Mouse (Mus musculus) left cerebral cortex, adult 8-10 months (tissue): Measurements from ENCODE around the gene Gpank1. TPM values are rescaled to one million over a fixed set of nuclear protein-coding genes. Genes with fewer than 3 reads are reported as not detected.
A peak's percentile ranks its signal among the peaks of the same experiment; 100 is the strongest.

Experiments
- DNase-seq, 2 experiments: peaks; one replicate each; pipeline ENCODE4 v3.0.0; 2022; ENCODE audit warnings: low spot score in 2 of 2
- total RNA-seq, 4 experiments: library from RNA; stranded (reverse); gene quantifications; 2 replicates each; pipeline ENCODE4 v1.2.4; 2022

The Gpank1 gene
- total RNA-seq, result 10 to 100 TPM; 19.7 to 24.5 (median 22.8) TPM

- DNase-seq, result peak; percentile 91 to 99
Measured at GRCm38 (mm10) chr17:35121143-35121799, at the start of gene Gpank1. Gpank1 (plus strand) TSS chr17:35121455.

GRCm38 (mm10) chr17:35074097-35074496 lies 47.2 kb upstream of the Gpank1 start:
- no peak for DNase-seq

GRCm38 (mm10) chr17:35076507-35077176 lies 44.6 kb upstream of the Gpank1 start, which contains the start of gene Ly6g6e:
Ly6g6e (plus strand) TSS chr17:35076902.
- DNase-seq, result no peak

- DNase-seq, result no peak
Measured at GRCm38 (mm10) chr17:35077285-35077684, 44.0 kb upstream of the Gpank1 start.

- DNase-seq, result no peak
Measured at GRCm38 (mm10) chr17:35077786-35078233, 43.4 kb upstream of the Gpank1 start, which contains the start of gene Ly6g6d. Ly6g6d (minus strand) TSS chr17:35078065.

DNA sequence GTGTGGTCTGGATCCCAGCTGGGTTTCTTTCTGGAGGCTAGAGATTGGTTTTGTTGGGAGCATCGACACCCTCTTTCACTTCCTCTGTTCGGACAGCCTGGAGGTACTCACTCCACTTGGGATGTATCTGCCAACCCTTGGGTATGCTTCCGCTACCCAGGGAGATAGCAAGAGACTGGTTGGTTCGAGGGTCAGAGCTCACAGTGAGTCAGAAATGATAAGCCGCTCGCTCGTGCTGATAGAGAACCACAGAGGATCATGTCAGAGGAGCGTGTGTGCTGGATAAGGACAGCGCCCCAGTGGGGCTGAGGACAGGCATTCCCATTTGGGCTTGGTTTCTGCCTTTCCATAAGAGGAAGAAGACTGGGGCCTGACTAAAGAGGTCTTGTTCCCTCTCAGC lies 41.5 kb upstream of the Gpank1 start:
- no peak for DNase-seq

GRCm38 (mm10) chr17:35080248-35080647 lies 41.0 kb upstream of the Gpank1 start:
- DNase-seq, result no peak

- no peak for DNase-seq
Measured at GRCm38 (mm10) chr17:35080710-35081109, 40.5 kb upstream of the Gpank1 start.

- DNase-seq, result no peak
Measured at GRCm38 (mm10) chr17:35082841-35083576, 38.2 kb upstream of the Gpank1 start.

DNA sequence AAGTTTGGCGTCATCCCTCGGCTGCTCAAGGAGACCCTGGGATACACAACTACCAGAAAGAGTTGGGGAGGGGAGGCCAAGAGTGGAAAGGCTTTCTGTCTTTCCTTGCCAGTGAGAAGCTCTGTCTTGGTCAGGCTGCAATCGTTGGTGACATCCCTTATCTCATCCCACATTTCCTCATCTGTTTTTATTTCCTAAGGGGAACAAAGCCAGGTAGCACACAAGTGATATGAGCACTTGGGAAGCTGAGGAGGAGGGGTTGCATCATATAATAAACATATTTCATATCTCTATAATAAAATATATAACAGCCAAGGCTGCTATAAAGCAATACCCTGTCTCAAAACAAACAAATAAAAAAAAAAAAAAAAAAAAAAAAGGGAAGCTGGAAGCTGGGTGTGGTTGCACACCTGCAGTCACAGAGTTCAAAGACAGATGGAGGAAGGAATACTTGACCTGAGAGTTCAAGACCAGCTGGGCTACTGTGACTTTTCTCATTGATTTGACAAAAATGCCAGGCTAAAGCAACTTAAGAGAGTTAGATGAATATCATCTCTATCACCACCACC lies 37.2 kb upstream of the Gpank1 start:
- DNase-seq, result no peak

GRCm38 (mm10) chr17:35085208-35085865 lies 35.9 kb upstream of the Gpank1 start, which contains the start of gene Ly6g6f:
Ly6g6f (minus strand) TSS chr17:35085610.
- DNase-seq, result no peak

GRCm38 (mm10) chr17:35088151-35088550 lies 33.1 kb upstream of the Gpank1 start:
- DNase-seq, result no peak

DNA sequence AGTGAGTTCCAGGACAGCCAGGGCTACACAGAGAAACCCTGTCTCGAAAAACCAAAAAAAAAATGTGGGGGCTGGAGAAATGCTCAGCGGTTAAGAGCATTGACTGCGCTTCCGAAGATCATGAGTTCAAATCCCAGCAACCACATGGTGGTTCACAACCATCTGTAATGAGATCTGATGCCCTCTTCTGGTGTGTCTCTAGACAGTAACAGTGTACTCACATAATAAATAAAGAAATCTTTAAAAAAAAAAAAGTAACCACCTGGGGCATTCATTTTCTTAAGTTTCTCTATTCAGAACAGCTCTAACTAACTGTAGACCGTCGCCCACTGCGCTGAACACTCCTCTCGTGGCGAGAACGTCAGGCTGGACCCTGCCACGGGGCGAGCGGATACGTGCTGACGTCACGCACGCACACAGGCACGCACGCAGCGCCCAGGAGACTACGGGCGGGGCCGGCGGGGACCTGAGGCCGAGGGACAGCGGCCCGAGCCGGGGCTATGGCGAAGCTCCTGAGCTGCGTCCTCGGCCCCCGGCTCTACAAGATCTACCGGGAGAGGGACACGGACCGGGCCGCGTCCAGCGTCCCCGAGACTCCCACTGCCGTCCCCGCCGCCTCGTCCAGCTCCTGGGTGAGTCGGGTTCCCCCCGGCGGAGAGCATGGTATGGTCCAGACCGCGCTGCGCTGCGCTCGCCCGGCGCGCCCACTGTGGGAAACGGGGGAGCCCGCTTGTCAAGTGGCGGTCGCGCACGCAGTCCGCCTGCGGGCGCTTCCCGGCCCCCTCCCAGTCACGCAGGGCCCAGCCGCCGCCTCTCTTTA lies 32.2 kb upstream of the Gpank1 start, which contains the start of gene Abhd16a:
Abhd16a (plus strand) TSS at position 439 of the 820 bp plus-strand sequence.
- DNase-seq, result peak; percentile 93

DNA sequence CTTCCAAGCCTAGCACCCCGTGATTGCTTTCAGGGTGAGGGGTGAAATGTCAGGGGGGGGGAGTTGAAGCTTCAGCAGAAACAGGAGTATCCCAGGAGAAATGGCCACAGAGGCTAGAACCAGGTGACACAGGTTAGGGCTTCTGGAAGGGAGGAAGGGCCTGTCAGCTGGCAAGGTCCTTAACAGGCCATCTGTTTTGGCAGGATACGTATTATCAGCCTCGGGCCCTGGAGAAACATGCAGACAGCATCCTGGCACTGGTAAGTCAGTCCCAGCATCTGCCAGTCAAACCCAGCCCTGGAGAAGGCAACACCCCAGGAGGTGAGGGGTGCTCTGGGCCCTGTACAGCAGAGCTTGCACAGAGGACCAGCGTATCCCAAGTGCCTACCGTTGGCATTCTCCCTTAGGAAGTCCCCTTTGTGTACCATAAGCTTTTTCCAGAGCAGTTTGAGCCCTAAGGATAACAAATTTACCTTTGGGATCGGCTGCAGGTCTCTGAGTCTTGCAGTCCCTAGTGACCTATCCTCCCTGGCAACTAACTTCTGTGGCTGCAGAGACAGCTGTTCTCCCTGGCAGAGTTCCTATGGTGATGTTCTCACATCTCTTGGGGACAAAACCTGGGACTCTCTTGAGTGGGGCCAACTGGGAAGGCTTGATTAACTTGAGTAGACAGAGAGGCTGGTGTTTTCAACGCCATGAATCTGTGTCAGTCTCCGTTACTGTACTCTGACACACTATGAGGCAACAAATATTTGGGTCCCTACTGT lies 30.9 kb upstream of the Gpank1 start:
- DNase-seq, result no peak

DNA sequence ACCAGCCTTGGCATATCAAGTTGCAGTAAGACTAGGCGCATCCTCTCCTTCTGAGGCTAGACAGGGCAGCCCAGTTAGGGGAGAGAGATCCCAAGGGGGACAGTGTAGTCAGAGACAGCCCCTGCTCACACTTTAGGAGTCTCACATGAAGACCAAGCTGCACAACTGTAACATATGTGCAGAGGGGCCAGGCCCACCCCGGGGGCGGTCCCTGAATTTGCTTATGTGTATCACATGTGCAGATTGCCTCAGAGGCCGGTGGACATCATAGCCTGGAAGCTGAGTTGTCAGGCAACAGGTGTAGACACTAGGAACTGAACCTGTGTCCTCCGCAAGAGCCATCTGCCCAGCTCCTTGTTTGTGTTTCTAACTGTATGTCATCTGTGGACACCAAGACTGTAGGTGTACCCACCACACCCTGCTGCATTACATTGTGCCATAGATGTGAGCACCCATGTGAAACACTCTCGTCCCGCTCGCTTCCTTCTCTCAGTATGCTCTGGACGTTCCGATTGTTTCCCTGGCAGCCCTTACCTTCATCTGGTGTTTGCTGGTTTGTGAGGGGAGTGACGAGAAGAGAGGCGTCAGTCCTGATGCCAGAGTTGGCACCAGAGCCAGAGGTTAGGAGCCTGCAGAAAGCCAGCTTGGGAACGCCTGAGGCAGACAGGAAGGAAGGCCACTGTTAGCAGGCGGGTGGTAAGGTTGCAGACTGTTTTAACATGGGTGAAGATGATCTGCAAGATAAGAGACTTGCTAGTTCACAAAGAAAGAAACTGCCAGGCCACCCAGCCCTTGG lies 28.7 kb upstream of the Gpank1 start:
- no peak for DNase-seq

DNA sequence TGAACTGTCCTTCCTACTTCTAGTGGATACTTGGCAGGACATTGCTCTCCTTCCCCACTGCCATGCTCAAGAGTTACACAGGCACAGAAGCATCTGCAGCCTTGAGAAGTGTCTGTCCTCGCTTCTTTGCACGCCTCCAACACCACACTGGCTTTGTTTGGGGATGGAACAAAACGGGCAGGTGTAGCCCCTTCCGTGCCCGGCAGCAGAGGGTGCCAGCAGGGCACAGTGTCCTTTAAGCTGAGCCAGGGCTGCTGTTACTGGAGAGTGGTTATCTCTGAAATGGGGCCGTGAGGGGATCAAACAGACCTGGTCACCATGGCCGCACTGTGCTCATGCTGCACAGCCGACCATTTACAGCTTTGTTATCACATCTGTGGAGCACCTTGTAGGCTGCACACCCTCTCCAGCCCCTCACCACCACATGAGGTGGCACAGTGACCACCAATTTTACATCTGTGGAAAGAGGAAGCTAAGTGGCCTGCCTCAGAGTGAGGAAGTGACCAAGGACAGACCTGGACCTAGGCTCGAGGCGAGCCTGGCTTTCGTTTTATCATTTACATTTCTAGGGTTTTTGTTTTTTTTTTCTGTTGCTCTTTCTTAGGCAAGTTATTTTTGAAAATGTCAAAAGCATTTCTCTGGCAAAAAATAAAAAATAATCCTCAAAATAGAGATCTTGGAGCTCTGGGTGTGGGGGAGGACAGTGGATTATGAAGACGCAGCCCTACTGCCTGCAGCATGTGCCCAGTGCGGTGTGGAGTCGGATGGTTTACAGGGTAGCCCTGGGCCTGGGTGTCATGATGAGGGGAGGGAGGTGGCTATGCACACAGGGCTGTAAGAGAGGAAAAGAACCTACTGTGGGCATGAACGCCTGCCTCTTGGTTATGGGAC lies 26.5 kb upstream of the Gpank1 start:
- DNase-seq, result no peak

DNA sequence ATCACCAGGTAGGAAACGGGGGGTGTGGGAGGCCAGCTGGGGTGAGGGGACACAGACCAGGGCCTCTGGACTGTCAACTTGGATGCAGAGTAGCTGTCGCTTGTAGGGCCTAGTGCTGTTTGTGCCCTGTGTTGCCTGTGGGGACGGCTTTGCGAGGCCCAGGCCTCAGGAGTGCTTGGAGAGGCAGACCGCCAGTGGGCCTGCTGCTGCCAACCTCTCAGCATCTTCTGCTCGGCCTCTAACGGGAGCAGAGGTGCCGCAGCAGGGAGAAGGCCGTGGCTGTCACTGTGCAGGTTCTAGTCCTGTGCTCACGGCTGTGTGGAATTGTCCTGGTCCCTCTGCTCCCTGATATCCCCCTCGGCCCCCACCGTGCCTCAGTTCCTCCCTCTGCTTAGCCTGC lies 24.7 kb upstream of the Gpank1 start:
- DNase-seq, result no peak
